Mouse (Mus musculus) retina, postnatal 1 day (tissue): ENCODE measurements around the gene Mbnl2.
"Not testable (repeated sequence)": the region's sequence is repeated elsewhere in the genome, so short reads cannot be mapped to it uniquely, and the experiment has no call there.

Experiments
- DNase-seq: peaks from one replicate; pipeline ENCODE4 v3.0.0-alpha.2; 2012

Gene Mbnl2

DNA sequence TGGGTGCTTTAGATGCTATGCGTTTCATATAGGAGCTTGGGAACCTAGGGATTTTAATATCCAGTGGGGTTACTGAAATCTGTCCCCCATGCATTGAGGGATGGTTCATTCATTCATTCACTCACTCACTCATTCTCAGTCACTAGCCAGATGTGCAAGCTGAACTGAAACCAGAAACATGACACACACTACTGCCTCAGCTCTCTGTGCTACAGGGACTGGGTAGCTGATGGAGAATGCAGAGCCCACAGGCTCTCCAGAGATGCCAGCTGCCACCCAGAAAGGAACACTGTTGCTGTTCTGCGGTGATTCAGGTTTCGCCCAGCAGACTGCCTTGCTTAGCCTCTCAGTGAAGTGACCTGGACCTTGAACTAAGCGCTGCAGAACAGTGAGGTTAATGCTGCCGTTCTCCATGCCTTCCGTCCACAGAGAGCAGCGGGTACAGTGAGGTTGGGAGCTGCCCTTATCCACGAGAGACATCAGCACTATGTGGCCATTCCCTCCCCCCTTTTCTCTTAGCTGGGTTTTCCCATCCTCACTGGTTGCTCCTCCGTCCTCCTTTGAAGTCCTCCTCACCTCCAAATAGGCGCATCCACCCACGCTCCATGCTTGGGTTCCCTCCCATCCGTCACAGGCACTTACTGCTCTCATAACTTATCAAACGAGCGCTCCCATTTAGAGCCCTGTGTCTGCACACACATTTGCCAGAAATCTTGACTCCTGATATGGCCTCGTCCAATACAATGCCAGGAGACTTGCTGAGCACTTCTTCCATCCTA, 58.2 kb downstream of the Mbnl2 start:
- no peak for DNase-seq

DNA sequence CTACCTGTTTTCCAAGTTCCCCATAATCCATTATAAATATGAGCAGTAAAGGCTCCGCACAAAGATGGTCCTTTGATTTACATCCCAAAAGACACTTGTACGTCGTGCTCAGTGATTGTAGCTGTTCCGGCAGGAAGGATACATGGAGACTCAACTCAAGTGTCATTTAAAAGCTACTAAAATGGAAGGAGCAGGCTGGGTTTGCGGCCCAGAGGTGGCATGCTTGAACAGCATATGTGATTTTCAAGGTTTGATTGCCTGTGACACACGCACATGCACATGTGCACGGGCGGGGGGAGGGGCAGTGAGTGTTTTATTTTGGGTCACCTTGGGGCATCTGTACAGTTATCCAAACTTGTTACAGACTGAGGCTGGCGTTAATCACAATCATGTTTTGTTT, 59.9 kb downstream of the Mbnl2 start:
- no peak for DNase-seq

DNA sequence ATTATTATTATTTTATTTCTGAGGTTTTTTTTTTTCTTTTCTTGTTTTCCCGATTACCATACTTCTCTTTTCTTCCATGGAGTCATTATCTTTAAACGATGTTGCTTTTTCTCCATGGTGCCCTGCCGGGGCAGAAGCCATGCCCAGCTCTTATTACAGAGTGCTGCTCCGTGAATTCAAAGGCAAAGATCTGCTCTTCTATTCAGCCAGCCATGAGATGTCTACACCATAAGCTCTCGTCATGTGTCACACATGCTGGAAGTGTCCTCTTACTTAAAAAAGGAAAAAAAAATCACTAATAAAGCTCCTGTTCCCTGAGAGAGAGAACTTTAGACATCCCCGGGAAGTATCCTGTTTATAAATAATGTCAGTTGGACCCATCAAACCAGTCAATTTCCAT, 60.4 kb downstream of the Mbnl2 start:
- no peak for DNase-seq

DNA sequence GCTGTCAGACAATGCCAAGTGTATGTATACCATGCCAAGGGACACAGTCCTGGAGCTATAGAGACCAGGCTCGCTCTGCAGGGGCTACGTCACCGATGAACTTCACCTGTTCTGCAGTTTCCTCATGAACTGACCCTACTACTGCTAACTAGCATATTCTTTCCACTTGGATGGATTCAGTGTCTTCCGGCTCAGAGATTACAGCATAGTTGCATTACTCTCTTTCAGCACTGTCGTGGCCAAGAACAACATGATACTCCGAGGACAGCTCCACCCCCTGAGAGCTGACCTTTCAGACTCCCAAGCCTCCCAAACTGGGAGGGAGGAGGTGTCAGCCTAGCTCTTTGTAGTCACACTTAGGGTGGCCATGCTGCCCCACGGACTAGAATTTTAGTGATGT, 60.9 kb downstream of the Mbnl2 start:
- DNase-seq, result peak; percentile 74

DNA sequence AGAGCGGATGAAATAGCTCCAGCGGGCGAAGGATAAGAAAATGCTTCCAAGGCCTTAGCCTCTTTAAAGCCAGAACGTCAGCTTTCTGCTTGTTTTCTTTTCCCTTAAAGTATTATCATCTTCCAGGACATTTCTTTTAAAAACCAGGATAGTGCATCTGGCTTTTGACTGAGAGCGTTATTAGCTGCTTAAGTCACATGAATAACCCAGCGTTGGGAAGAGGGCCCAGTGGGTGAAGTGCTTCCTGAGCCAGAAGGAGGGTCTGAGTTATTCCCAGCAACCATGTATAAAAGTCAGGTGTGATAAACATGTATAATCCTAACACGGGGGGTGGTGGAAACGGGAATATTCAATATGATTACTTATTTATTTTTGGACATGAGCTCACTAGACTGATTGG, 61.4 kb downstream of the Mbnl2 start:
- no peak for DNase-seq

DNA sequence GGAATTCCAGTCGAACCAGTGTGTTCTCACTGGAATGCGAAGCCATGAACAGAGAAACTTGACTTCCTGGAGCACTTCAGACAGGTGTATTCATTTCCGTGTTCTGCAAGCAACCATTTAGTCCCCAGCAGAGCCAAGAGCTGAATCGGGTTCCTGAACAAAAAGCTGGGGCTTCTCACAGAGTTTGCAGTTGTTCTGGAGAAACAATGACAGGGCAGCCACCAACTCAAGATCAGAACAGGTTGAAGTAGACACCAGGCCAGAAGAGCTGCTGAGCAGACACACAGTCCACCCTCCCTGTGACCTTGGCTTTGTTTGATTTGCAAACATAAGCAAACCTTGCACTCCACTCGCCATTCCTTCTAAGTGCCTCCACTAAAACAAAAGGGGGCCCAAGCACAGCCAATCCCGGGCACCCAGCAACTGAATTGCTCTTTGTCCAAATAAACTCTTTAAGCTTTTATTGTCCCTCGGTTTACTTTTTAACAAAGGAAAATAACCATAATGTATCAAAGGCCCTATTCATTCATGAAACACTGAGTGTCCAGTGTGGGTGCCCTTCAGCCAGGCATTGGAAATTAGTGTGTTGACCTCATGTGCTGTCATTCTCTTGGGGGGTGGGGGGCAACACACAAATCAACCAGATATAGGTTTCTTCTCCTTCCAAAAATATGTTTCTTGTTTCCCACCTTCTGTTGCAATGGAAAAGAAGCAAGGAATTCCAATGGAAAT, 62.4 kb downstream of the Mbnl2 start:
- peak; percentile 77 for DNase-seq

DNA sequence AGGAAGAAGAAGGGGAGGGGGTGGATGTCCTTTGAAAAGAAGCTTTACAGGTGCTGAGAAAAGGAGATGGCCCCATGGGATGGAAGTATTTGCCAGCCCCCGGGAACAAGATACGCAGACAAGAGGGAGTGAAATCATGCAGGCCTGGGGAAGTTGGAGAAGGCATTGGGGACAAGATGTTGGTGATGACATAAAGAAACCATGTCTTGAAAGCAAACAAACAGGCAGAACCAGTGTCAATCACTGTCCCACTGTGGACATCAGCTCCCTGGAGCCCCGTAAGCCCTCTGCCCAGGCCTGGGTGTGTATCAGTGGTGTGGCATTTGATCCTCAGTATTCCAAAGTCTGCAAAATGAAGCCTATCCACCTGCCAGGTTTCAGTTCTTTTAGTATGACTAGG, 63.2 kb downstream of the Mbnl2 start:
- DNase-seq, result no peak

DNA sequence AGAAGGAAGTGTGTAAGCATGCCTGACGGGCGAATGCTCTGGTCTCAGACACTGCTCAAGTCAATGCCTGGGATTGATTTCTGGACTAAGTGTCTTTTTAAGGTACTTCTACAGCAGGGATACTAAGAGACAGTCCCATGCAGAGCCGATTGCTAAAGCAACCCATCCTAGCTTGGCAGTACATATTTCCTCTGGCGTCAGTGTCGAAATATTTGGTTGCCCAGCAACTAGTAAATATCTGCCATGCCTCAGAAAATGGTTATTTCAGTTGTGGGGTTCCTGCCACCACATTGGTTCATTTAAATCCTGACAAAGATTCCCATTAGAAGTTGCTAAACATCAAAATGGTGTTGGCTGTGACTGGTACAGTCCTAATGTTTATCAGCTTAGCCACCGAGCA, 66.4 kb downstream of the Mbnl2 start:
- DNase-seq, result no peak

DNA sequence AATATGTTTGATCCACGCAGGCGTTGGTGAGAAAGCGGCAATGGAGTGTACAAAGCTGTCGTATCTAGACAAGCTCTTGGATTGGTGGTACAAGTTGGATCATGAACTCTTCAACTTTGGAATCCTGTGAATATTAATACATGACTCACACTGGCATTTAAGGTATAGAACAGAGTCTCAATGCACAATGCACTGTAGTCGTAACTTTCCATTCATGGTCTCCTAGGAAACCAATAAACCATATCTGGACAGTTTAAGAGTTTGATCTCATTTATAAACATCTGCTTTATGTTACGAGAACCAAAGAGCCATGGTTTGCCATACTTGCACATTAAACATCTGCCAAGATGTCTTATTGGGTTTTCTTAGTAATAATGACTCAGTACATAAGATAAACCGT, 66.9 kb downstream of the Mbnl2 start:
- no peak for DNase-seq

DNA sequence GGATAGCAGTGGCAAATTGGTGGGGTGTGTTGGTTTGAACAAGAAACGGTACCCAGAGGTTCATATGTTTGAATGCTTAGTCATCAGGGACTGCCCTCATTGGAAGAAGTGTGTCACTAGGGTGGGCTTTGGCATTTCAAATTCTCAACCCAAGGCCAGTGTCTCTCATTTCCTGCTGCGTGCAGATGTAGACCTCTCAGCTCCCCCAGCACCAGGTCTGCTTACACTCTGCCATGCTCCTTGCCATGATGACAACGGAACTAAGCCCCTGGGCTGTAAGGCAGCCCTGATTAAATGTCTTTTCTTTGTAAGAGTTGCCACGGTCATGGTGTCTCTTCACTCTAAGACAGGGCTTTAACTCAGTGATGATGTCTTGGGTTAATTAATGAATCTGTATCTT, 69.2 kb downstream of the Mbnl2 start:
- no peak for DNase-seq

DNA sequence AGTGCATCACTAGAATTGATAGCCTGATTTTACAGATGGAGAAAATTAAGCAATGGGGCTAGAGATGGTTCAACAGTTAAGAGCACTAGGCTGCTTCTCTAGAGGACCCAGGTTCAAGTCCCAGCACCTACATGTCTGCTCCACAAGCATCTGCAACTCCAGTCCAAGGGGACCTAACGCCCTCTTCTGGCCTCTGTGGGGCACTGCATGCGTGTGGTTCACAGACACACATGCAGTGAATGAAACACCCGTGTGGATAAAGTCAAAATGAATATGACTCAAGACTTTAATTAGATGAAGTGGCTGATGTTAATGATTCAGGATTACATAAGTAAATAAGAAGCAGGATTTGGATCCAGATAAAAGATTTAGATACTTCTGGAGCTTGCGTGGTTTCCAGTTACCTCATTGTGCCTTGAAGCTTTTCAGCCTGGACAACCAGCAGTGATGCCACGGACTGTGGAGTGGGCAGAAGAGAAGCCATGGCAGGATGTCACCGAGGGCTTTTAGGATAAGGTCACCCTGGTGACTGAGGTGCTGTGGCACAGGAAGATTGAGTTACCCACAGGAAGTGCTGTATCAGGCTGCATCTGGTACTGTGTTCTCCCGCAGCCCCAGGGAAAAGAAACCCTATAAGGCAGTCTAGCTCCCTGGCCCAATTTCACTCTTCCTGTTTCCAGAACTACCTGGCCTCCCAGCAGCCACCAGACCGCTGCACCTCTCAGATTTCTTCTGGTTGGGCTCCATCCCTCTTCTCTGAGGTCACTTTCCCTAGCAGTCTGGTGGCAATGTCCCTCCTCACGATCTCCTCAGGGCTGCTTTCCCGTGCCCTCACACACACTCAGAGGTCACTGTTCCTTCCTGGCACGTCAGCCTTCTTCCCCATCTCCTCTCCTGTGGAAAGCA, 72.2 kb downstream of the Mbnl2 start:
- DNase-seq, result no peak

DNA sequence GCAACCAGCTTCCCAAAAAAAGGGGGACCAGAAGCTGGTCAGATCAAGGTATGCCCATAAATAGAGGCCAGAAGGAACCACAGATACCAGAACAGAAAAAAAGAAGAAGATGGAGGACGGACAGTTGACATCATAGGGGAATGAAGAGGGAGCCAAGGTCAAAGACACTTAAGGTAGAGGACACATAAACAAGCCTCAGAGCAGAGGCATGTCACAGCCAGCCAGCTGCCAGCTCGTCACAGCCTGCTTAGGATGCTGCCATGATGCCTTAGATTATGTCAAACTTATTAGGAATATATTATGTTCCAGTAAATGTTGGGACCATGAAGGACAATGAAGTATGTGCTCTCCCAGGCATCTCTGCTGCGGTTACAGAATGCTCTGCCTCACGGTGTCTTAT, 73.9 kb downstream of the Mbnl2 start:
- no peak for DNase-seq

DNA sequence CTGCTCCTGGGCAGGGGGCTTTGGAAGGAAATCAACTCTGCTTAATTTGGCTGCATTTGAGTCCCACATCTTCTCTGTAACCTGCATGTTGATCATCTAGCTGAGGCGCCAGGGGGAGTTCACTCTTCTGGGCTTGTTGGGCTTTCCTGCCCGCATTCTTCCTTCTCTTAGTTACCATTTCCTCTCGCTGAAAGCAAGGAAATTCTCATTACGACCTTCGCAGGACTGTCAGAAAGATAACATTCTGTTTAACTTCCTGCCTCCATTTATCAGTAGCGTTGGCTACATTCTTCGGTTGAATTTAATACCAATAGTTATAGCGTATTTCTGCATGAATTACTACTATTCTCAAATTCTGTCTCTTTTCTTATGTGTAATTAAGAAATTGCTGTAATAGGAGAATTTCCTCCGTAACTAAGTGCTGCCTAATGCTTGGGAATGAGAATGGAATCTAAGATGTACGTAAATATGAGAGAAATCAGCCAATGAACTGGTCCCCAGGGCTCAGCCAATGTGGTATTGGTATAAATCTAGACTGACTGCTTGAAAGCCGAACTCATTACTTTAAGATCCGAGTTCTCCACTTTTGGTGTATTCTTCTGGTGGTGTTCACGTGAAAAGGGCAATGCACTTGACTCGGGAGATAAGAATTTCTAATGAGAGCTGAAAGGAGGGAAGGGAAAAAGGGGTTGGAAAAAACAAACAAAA, 76.8 kb downstream of the Mbnl2 start:
- no peak for DNase-seq

DNA sequence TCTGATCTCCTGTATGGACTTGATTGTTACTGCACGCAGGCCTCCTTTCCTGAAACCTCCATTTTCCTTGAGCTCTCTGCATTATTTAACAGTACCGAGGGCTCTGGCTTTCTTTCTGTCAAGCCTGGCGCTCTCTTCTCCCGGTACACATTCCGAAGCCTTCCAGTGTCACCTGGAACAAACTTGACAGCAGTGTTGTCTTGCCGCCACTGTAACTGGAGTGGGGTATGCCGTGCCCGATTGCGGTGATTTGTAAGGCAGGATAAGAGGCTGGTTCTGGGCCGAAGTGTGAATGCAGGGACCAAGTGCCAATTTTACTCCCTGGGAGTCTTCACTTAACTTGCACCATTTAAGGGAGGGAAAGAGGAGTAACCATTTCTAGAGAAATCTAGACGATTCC, 77.7 kb downstream of the Mbnl2 start:
- no peak for DNase-seq

DNA sequence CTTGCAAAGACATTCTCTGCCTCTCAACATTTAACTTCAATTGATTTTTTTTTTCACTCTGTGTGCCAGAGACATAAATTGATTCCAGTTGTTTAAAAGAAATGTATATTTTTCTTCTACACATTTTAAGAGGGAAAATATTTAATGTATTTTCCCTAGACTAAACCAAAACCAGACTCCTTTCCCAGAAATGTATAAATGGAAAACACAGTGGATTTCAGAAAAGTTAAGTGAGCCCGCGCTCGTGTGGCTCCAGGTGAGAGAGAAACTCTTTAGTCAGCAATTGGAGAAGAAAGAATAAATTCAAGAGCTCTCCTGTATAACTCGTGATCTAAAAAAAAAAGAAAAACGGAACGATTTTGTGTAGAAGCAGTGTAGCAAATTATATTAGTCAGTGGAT, 79.1 kb downstream of the Mbnl2 start:
- no peak for DNase-seq

DNA sequence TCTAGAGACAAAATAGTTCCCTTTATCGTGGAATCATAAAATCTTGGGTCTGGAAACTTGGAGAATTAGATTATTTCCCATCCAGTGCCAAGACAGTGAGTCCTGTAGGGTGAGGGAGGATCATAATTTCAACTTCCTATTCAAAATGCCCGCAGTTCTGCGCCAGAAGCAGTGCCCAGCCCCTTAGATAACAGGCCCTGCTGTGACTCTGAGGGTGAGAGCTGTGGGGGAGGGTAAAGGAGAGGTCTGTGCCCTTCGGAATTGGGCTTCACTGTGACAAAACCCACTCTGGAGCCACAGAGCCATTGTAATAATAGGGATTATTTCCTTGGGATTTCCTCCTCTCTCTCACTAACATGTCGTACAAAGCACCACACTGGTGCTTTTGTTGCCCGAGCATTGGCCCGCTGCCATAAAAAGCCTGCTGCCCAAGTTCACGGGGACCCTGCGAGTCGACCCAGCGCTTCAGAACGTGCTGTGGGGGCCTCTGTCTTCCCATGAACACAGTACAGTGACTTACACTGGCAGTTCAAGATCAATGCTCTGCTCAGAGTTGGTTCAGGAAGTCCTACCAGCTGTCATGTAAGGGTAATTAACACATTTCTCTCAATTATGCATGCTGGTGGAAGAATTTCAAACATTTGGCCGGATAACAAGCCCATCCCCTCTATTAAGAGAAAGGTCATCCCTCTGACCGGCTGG, 79.7 kb downstream of the Mbnl2 start:
- peak; percentile 96 for DNase-seq

DNA sequence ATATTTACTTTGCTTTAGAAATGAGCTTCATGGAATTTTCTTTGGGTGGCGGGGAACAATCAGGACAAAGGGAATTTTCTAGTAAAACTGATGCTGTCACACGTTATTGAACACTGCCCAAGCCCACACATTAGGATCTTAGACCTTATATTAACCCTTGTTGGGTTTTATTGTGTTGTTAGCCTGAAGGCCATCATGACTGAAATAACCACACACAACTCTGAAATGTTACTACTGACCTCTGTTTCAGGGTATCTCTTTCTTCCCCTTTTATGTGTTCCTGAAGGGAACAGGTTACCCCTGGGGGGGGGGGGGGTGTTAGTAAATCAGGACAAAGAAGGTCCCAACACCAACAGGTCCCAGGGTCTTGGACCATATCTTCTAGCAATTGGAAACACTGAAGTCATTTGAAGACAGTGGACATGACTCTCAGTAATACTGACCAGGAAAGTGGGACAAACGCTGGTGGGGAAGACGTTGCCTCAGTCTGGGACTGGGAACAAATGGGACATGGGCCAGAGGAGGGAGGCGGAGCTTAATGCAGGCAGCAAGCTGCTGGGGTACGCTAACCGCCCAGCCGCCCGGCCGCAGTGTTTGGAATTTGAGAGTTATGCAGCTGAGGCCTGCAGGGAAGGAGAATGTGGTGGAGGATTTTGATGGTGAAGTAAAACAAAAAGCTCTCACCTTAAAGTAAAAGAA, 80.4 kb downstream of the Mbnl2 start:
- DNase-seq, result peak; percentile 61

DNA sequence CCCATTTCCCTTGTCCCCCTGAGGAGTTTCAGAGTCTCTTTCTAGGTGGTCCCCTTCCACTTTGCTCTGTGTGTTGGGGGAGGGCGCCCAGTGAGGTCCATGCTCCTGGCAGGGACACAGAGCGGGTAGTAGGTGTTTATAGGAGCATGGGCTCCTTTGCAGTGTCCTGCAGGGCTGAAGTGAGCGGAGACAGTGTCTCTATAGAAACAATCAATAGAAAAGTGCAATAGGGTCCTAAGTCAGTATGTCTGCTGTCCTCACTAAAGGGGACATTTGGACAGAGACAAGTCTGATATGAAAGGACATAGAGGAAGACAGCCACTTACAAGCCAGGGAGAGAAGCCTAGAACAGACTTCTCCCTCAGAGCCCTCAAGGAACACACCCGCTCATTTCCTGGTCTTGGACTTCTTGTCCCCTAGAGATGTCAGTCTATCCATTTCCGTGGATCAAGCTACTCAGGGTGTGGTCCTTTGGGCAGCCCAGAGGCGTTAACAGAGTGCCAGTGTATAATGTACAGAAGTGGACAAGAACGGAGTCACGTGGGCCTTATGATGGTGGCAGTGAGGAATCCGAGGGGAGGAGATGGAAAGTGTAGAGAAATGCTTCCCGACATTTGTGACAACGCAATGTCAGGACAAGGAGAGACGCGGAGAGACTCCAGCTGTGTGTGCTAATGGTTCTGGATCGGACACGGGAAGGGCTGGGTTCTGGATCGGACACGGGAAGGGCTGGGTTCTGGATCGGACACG, 82.0 kb downstream of the Mbnl2 start:
- no peak for DNase-seq

DNA sequence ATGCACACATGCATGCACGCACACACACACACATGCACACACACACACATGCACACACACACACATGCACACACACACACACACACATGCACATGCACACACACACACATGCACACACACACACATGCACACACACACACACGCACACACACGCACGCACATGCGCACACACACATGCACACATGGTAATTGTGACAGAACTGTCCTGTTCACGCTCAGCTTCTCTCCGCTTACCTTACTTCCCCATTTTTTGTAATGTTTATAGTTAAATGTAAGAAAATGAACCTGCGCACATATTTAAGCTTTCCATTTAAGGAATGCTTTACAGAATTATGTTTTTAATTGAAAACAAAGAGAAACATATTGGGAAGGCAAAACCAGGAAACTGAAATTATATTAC, 84.1 kb downstream of the Mbnl2 start:
- not testable (repeated sequence) for DNase-seq

DNA sequence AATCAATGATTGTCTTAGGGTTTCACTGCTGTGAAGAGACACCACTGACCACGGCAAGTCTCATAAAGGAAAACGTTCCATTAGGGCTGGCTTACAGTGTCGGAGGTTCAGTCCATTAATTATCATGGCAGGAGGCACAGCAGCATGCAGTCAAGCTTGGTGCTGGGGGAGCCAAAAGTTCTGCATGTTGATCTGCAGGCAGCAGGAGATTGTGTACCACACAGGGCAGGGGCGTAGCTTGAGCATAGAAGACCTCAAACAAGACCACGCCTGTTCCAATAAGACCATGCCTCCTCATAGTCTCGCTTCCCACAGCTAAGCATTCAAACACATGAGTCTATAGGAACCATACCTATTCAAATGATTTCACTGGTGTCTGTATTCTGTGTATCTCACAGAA, 85.7 kb downstream of the Mbnl2 start:
- DNase-seq, result no peak
